Mouse (Mus musculus) intestine, postnatal 0 days (tissue): Measurements from ENCODE around the gene Mad2l2. TPM values are rescaled to one million over a fixed set of nuclear protein-coding genes. Genes with fewer than 3 reads are reported as not detected.

Experiments
- ATAC-seq: fragments of 200-750 bp; cut with Nextera tagmentation; 2 replicates; pipeline ENCODE4 v1.8.0; 2017; ENCODE audit warnings: mild to moderate bottlenecking, moderate TSS enrichment, moderate library complexity
- H3K27ac ChIP-seq: fragments of 300-500 bp; sonication (generic); 2 replicates; pipeline ENCODE4 v1.5.1; 2014; ENCODE audit warnings: mild to moderate bottlenecking, low read depth, low read length, moderate library complexity
- H3K27me3 ChIP-seq: fragments of 300-500 bp; sonication (generic); replicated peaks from 2 replicates; pipeline ENCODE4 v1.6.1; 2014; ENCODE audit warnings: low read length, mixed read lengths; ENCODE audit not compliant: control insufficient read depth, insufficient read depth
- H3K36me3 ChIP-seq: fragments of 300-500 bp; sonication (generic); 2 replicates; pipeline ENCODE4 v1.6.1; 2014; ENCODE audit warnings: mild to moderate bottlenecking, moderate library complexity; ENCODE audit not compliant: control insufficient read depth, insufficient read depth
- H3K4me1 ChIP-seq: fragments of 300-500 bp; sonication (generic); replicated peaks from 2 replicates; pipeline ENCODE4 v1.6.1; 2014; ENCODE audit warnings: antibody characterized with exemption, low read length, mixed read lengths; ENCODE audit not compliant: control insufficient read depth, insufficient read depth
- H3K4me2 ChIP-seq: fragments of 300-500 bp; sonication (generic); replicated peaks from 2 replicates; pipeline ENCODE4 v1.6.1; 2014; ENCODE audit warnings: low read depth, mild to moderate bottlenecking, moderate library complexity
- H3K4me3 ChIP-seq: fragments of 300-500 bp; sonication (generic); 2 replicates; pipeline ENCODE4 v1.5.1; 2014; ENCODE audit warnings: low read depth, low read length
- H3K9ac ChIP-seq: fragments of 300-500 bp; sonication (generic); 2 replicates; pipeline ENCODE4 v1.6.1; 2014; ENCODE audit warnings: mild to moderate bottlenecking, low read depth, low read length
- H3K9me3 ChIP-seq: fragments of 300-500 bp; sonication (generic); 2 replicates; pipeline ENCODE4 v1.6.1; 2016; ENCODE audit warnings: mixed run types; ENCODE audit not compliant: control insufficient read depth
- CTCF ChIP-seq: sonication (generic); IDR thresholded peaks from 2 replicates; pipeline ENCODE4 v1.5.1; 2016; ENCODE audit warnings: low read depth, mild to moderate bottlenecking, control low read depth, antibody characterized with exemption, moderate library complexity
- WGBS: fragments of 180-500 bp; shearing (Covaris S2); extraction: QIAGEN DNeasy Blood & Tissue Kit; methylation state at CpG from one replicate; pipeline ENCODE4 v1.1.7; 2014; 5-methylcytosine and 5-hydroxymethylcytosine counted together
- polyA plus RNA-seq: library from polyadenylated mRNA; unstranded; fragments of >200 nt; fragmentation: Nextera tagmentation; extraction: Ambion mirVana; gene quantifications from 2 replicates; pipeline ENCODE4 v1.2.1, GENCODE M21; 2015

The Mad2l2 gene
- polyA plus RNA-seq, 1 experiment from 2014 or later, result 24.9 TPM

- Histone ChIP-seq H3K4me1 (0 out of 2 replicates have a peak, but pooled peaks cover 4% of the 10 kb centered on the region), H3K36me3 (peaks cover 15% of the 10 kb centered on the region), H3K27me3 (no peaks in the 10 kb centered on the region), H3K4me3 (no peak overlapping the region), H3K9ac (no peak overlapping the region), H3K27ac (no peak overlapping the region), H3K9me3 (no peaks in the 10 kb centered on the region), H3K4me2 (no peak overlapping the region)
- no peak for ATAC-seq
- no peak for TF ChIP-seq CTCF
- WGBS, result 47% methylated on average over 10 of the region's 10 CpGs
Observed at GRCm38 (mm10) chr4:148085131-148085906, 44.9 kb upstream of the Mad2l2 start.

- Histone ChIP-seq H3K27me3 (no peaks in the 10 kb centered on the region), H3K4me3 (no peak overlapping the region), H3K9me3 (no peaks in the 10 kb centered on the region), H3K36me3 (peaks cover 9% of the 10 kb centered on the region), H3K27ac (no peak overlapping the region), H3K4me1 (0 out of 2 replicates have a peak, but pooled peaks cover 4% of the 10 kb centered on the region), H3K9ac (no peak overlapping the region), H3K4me2 (no peak overlapping the region)
- no peak for ATAC-seq
- no peak for TF ChIP-seq CTCF
- WGBS, result 74% methylated on average over 3 of the region's 3 CpGs
Observed at GRCm38 (mm10) chr4:148085907-148086305, 44.3 kb upstream of the Mad2l2 start.

DNA sequence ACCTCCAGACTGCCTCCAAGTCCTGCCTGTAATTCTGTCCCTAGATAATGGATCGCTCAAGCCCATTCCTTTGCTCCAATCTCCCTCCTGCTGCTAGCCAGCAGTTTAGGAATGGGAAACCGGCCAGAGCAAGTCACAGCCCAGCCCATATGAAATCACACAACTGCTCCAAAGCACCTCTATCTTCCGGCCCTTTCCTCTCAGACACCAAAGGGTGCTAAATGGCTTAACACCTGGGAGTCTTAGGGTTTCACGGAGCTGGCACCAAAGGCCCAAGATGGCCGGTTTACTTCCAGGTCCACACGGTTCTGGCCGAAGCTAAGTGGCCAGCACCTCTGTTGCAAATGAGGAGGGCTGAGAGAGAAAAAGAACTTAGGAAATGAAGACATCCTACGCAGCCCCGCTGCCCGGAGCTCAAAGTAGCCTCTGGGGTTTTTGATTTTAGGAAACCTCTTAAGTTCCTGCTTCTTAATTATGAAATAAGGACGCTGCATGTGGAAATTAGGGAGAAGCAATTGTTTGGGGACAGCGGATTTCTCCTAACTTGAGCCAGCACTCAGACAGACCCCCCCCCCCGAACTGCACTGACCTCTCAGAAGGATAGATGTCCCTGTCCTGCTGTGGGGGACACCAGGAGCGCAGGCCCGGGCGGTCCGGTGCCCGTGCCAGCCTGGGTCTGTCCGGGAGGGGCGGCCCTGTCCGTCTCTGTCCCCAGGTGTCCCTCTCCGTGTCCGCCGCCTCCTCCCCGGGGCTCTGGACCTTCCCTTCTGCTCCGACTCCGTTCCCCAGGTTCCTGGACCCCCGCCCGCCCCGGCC is 42.9 kb upstream of the Mad2l2 start:
- ATAC-seq, result peak; percentile 41
- no peak for TF ChIP-seq CTCF
- Histone ChIP-seq H3K9me3 (no peaks in the 10 kb centered on the region), H3K4me3 (peak overlapping the region; percentile 80), H3K4me2 (peak overlapping the region; percentile 87), H3K27ac (peak overlapping the region; percentile 54; the same call in 1 of the 2 replicates), H3K4me1 (0 out of 2 replicates have a peak, but pooled peaks cover 4% of the 10 kb centered on the region), H3K27me3 (no peaks in the 10 kb centered on the region), H3K36me3 (no peaks in the 10 kb centered on the region; the same call in 1 of the 2 replicates), H3K9ac (peak overlapping the region; percentile 74)
- 4% methylated on average over 29 of the region's 30 CpGs for WGBS

GRCm38 (mm10) chr4:148087907-148088527 is 42.2 kb upstream of the Mad2l2 start, which contains the start of gene Agtrap:
Gene Agtrap, minus strand, starts transcription at chr4:148088031.
- Histone ChIP-seq H3K27me3 (no peaks in the 10 kb centered on the region), H3K4me1 (0 out of 2 replicates have a peak, but pooled peaks cover 4% of the 10 kb centered on the region), H3K9me3 (no peaks in the 10 kb centered on the region), H3K9ac (peak within 1 kb of the TSS; percentile 74), H3K4me3 (peak within 1 kb of the TSS; percentile 80), H3K27ac (peak within 1 kb of the TSS; percentile 54; the same call in 1 of the 2 replicates), H3K36me3 (no peaks in the 10 kb centered on the region), H3K4me2 (peak within 1 kb of the TSS; percentile 87)
- TF ChIP-seq CTCF, result no peak
- 7% methylated on average over 34 of the region's 34 CpGs for WGBS
- ATAC-seq, result peak; percentile 88

DNA sequence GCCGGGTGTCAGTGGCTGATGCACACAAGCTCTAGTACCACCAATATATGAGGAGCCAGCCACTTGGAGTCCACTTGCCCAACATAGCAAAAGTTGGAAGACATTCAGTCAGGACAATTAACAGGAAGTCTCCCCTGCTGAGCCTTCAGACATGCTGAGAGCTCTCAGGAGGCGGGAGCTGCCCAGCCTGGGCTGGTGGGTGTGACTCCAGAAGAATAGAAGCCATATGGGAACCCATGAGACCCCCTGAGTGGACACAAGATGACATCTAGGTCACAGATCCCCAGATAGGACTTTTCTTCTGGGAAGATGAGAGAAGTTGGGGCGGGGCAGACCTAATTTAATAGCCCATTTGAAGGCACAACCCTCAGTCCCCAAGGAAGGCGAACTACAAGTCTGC is 41.0 kb upstream of the Mad2l2 start:
- TF ChIP-seq CTCF, result no peak
- H3K27me3 ChIP-seq, result no peaks in the 10 kb centered on the region
- H3K9ac ChIP-seq, result no peak overlapping the region
- no peak overlapping the region for H3K4me2 ChIP-seq
- 82% methylated on average over 4 of the region's 4 CpGs for WGBS
- H3K9me3 ChIP-seq, result no peaks in the 10 kb centered on the region
- no peak overlapping the region for H3K4me3 ChIP-seq
- 0 out of 2 replicates have a peak, but pooled peaks cover 4% of the 10 kb centered on the region for H3K4me1 ChIP-seq
- H3K27ac ChIP-seq, result no peak overlapping the region
- no peaks in the 10 kb centered on the region for H3K36me3 ChIP-seq
- no peak for ATAC-seq

GRCm38 (mm10) chr4:148091181-148091580 is 39.0 kb upstream of the Mad2l2 start:
- no peak overlapping the region for H3K9ac ChIP-seq
- H3K9me3 ChIP-seq, result no peaks in the 10 kb centered on the region
- H3K27ac ChIP-seq, result no peak overlapping the region
- H3K27me3 ChIP-seq, result no peaks in the 10 kb centered on the region
- WGBS, result 81% methylated on average over 1 of the region's 1 CpGs
- no peaks in the 10 kb centered on the region for H3K4me1 ChIP-seq
- H3K36me3 ChIP-seq, result no peaks in the 10 kb centered on the region
- TF ChIP-seq CTCF, result no peak
- no peak overlapping the region for H3K4me3 ChIP-seq
- ATAC-seq, result no peak
- no peak overlapping the region for H3K4me2 ChIP-seq
